Mouse (Mus musculus) C2C12 (cell line): Measurements from ENCODE around the gene Rnf31.

Experiments
- CEBPB ChIP-seq: IDR thresholded peaks from one replicate; pipeline ENCODE4 v1.6.1; 2011; ENCODE audit warnings: low read depth, mild to moderate bottlenecking, control low read depth, moderate library complexity
- CTCF ChIP-seq: IDR thresholded peaks from one replicate; pipeline ENCODE4 v1.5.1; 2011; ENCODE audit not compliant: control insufficient read depth, insufficient read depth, insufficient read length
- FOSL1 ChIP-seq: IDR thresholded peaks from one replicate; pipeline ENCODE4 v1.8.0; 2011; ENCODE audit warnings: mild to moderate bottlenecking, low read length; ENCODE audit not compliant: poor library complexity, insufficient read depth, severe bottlenecking
- MAX ChIP-seq: IDR thresholded peaks from one replicate; pipeline ENCODE4 v1.6.1; 2011; ENCODE audit warnings: mild to moderate bottlenecking, control low read depth
- MYOD1 ChIP-seq: IDR thresholded peaks from one replicate; pipeline ENCODE4 v1.6.1; 2011; ENCODE audit warnings: low read depth; ENCODE audit not compliant: control insufficient read depth, insufficient read length

- TF ChIP-seq CEBPB: no peak
- TF ChIP-seq CTCF: no peak
- TF ChIP-seq MAX: no peak
- no peak for TF ChIP-seq FOSL1
- TF ChIP-seq MYOD1: no peak
Observed at GRCm38 (mm10) chr14:55561860-55562259, 29.6 kb upstream of the Rnf31 start.
